Comparison of ENCODE assay signal across 8 mouse cellular contexts in the genomic region with DNA sequence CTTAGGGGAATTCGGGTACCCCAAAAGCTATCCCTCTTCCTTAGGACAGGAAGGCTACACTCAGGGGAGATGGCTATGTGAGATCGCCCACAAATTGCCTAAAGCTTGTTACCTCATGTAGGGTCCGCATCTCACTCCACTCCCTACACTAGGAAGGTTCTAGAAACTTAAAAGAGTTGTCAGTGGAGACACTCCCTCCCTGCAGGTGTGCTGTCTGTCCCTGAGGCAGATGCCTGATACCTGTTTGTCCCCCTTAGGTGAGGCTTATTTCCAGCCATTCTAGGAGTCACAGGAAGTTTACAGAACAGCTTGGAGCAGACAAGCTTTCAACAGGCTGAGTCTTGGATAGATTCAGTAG. TPM values are rescaled to one million over a fixed set of nuclear protein-coding genes. Genes with fewer than 3 reads are reported as not detected.
DNase-seq lines count a peak whose midpoint lies in the region; ATAC-seq and TF ChIP-seq lines count a peak whose summit lies in the region.

No protein-coding gene starts in this region.

- H3K79me2 ChIP-seq in C2C12 (ENCODE audit: control insufficient read depth, insufficient read depth), result peaks cover 63% of the 10 kb centered on the region

- WGBS in forebrain, postnatal 0 days, result 2% methylated on average over 3 of the region's 3 CpGs
- 28% methylated on average over 3 of the region's 3 CpGs for WGBS in liver, embryonic 14.5 days (ENCODE audit: insufficient replicate concordance)

- 0 out of 2 replicates have a peak overlapping the region, but pooled peaks have one; percentile 15 for H3K9ac ChIP-seq in forebrain, postnatal 0 days
- no peak overlapping the region for H3K9ac ChIP-seq in liver, embryonic 14.5 days (replicated peaks)

- TF ChIP-seq EP300 in liver, embryonic 14.5 days (IDR thresholded peaks at IDR 0.05; ENCODE audit: low read depth), result no peak

- peak overlapping the region; percentile 75 for H3K4me3 ChIP-seq in C2C12 (ENCODE audit: insufficient read depth, poor library complexity, severe bottlenecking)
- H3K4me3 ChIP-seq in forebrain, postnatal 0 days (ENCODE audit: low read depth, low read length), result peak overlapping the region; percentile 30
- H3K4me3 ChIP-seq in liver, embryonic 14.5 days (ENCODE audit: insufficient read depth in 1 of 2, low read depth in 2 of 2, low read length in 2 of 2), result peak overlapping the region; percentile 37 to 58

- no peaks in the 10 kb centered on the region for H3K9me3 ChIP-seq in forebrain, postnatal 0 days (ENCODE audit: low read length)
- H3K9me3 ChIP-seq in liver, embryonic 14.5 days (ENCODE audit: control insufficient read depth, low read length), result no peaks in the 10 kb centered on the region

- no peak for ATAC-seq in forebrain, postnatal 0 days
- ATAC-seq in liver, embryonic 14.5 days (ENCODE audit: insufficient read depth), result no peak
- no peak for ATAC-seq in granulocyte monocyte progenitor cell, adult 5-6 weeks (replicated peaks; ENCODE audit: poor library complexity, severe bottlenecking)

- no peak for TF ChIP-seq CTCF in C2C12 (IDR thresholded peaks at IDR 0.05; ENCODE audit: control insufficient read depth, insufficient read depth, insufficient read length)
- TF ChIP-seq CTCF in forebrain, postnatal 0 days (IDR thresholded peaks at IDR 0.05; ENCODE audit: low read depth), result no peak
- TF ChIP-seq CTCF in liver, embryonic 14.5 days (IDR thresholded peaks at IDR 0.05; ENCODE audit: low read depth), result no peak

- H3ac ChIP-seq in C2C12 (ENCODE audit: control insufficient read depth, insufficient read length, low read depth), result peak overlapping the region; percentile 89

- H3K79me3 ChIP-seq in C2C12 (ENCODE audit: low read depth), result peaks cover 54% of the 10 kb centered on the region

- H3K4me1 ChIP-seq in forebrain, postnatal 0 days (ENCODE audit: insufficient read depth), result peaks cover 9% of the 10 kb centered on the region
- peaks cover 0 to 19% of the 10 kb centered on the region in 2 experiments; a peak in 2 of 4 replicates for H3K4me1 ChIP-seq in liver, embryonic 14.5 days (replicated peaks; ENCODE audit: control insufficient read depth in 2 of 2, insufficient read depth in 2 of 2, low read length in 1 of 2)

- H3K27ac ChIP-seq in forebrain, postnatal 0 days (ENCODE audit: low read depth, low read length), result no peak overlapping the region
- H3K27ac ChIP-seq in liver, embryonic 14.5 days, result no peak overlapping the region

- DNase-seq in heart, adult 11 months, result peak; percentile 91
- DNase-seq in heart, adult 9 months (ENCODE audit: low spot score in 2 of 2), result no peak
- no peak for DNase-seq in forebrain, postnatal 0 days
- no peak for DNase-seq in liver, embryonic 14.5 days (ENCODE audit: low read depth in 3 of 3, low spot score in 3 of 3)
- no peak for DNase-seq in ovary, postnatal 10 days (ENCODE audit: low spot score)
- no peak for DNase-seq in frontal cortex, postnatal 25 days (ENCODE audit: low spot score in 2 of 2)

- peak overlapping the region; percentile 53 for H3K4me2 ChIP-seq in forebrain, postnatal 0 days (ENCODE audit: low read depth)
- H3K4me2 ChIP-seq in liver, embryonic 14.5 days (ENCODE audit: low read depth), result peak overlapping the region; percentile 46; the same call in 1 of the 2 replicates

- peaks cover 26% of the 10 kb centered on the region for H3K36me3 ChIP-seq in C2C12 (ENCODE audit: control insufficient read depth, insufficient read depth)
- no peaks in the 10 kb centered on the region for H3K36me3 ChIP-seq in forebrain, postnatal 0 days (ENCODE audit: insufficient read depth)
- no peaks in the 10 kb centered on the region for H3K36me3 ChIP-seq in liver, embryonic 14.5 days (replicated peaks; ENCODE audit: control insufficient read depth, insufficient read depth, low read depth)

- H3K27me3 ChIP-seq in C2C12 (ENCODE audit: control insufficient read depth, insufficient read depth, insufficient read length), result no peaks in the 10 kb centered on the region
- no peaks in the 10 kb centered on the region for H3K27me3 ChIP-seq in forebrain, postnatal 0 days (ENCODE audit: insufficient read depth, low read length)
- H3K27me3 ChIP-seq in liver, embryonic 14.5 days (ENCODE audit: control insufficient read depth, insufficient read depth, low read length), result no peaks in the 10 kb centered on the region

TF ChIP-seq in C2C12, 6 proteins besides CTCF, POLR2A, EP300 and RAD21:
- TF ChIP-seq FOSL1 (IDR thresholded peaks at IDR 0.05; ENCODE audit: insufficient read depth, low read length, poor library complexity, severe bottlenecking) (no peak), USF1 (IDR thresholded peaks at IDR 0.05; ENCODE audit: low read depth) (no peak), MYOD1 (IDR thresholded peaks at IDR 0.05; ENCODE audit: control insufficient read depth, insufficient read length, low read depth) (no peak), MAX (IDR thresholded peaks at IDR 0.05) (no peak)

RNA-seq across cellular contexts. Expression of a gene that starts 4.3 kb away (rescaled TPM):
- polyA plus RNA-seq in C2C12 (2012; fragmentation: generic; extraction: Trizol), result 632 TPM
- 180 and 264 TPM in 2 replicates for total RNA-seq in forebrain, postnatal 0 days (2014; rRNA removed)
- 437 and 510 TPM in 2 replicates for polyA plus RNA-seq in forebrain, postnatal 0 days (2015; fragmentation: Nextera tagmentation; extraction: Ambion mirVana)
- 47.5 and 64.9 TPM in 2 replicates for polyA plus RNA-seq in liver, embryonic 14.5 days (2012; rRNA removed)
- 88.2 and 91.2 TPM in 2 replicates for polyA plus RNA-seq in liver, embryonic 14.5 days (2014; fragmentation: Nextera tagmentation; extraction: Ambion mirVana)
- total RNA-seq in granulocyte monocyte progenitor cell, adult 5-6 weeks (2014; fragmentation: Nextera tagmentation), result not detected in 2 replicates
- total RNA-seq in granulocyte monocyte progenitor cell, adult 5-6 weeks (2017), result 0.31 TPM in 1 of 2 replicates, not detected in the other

RNA-seq across cellular contexts. Expression of a gene that starts 42.4 kb away (rescaled TPM):
- polyA plus RNA-seq in C2C12 (2012; fragmentation: generic; extraction: Trizol), result 365 TPM
- 141 and 193 TPM in 2 replicates for total RNA-seq in forebrain, postnatal 0 days (2014; rRNA removed)
- 268 and 340 TPM in 2 replicates for polyA plus RNA-seq in forebrain, postnatal 0 days (2015; fragmentation: Nextera tagmentation; extraction: Ambion mirVana)
- 97.4 and 120 TPM in 2 replicates for polyA plus RNA-seq in liver, embryonic 14.5 days (2012; rRNA removed)
- polyA plus RNA-seq in liver, embryonic 14.5 days (2014; fragmentation: Nextera tagmentation; extraction: Ambion mirVana), result 198 and 209 TPM in 2 replicates
- 164 and 224 TPM in 2 replicates for total RNA-seq in granulocyte monocyte progenitor cell, adult 5-6 weeks (2014; fragmentation: Nextera tagmentation)
- 52.8 and 89.1 TPM in 2 replicates for total RNA-seq in granulocyte monocyte progenitor cell, adult 5-6 weeks (2017)

RNA-seq across cellular contexts. Expression of a gene that starts 50.8 kb away (rescaled TPM):
- 82.5 TPM for polyA plus RNA-seq in C2C12 (2012; fragmentation: generic; extraction: Trizol)
- 62.8 and 81.0 TPM in 2 replicates for total RNA-seq in forebrain, postnatal 0 days (2014; rRNA removed)
- polyA plus RNA-seq in forebrain, postnatal 0 days (2015; fragmentation: Nextera tagmentation; extraction: Ambion mirVana), result 76.9 and 85.0 TPM in 2 replicates
- 23.3 and 27.7 TPM in 2 replicates for polyA plus RNA-seq in liver, embryonic 14.5 days (2012; rRNA removed)
- polyA plus RNA-seq in liver, embryonic 14.5 days (2014; fragmentation: Nextera tagmentation; extraction: Ambion mirVana), result 58.4 and 66.4 TPM in 2 replicates
- 87.8 and 97.3 TPM in 2 replicates for total RNA-seq in granulocyte monocyte progenitor cell, adult 5-6 weeks (2014; fragmentation: Nextera tagmentation)
- 130 and 133 TPM in 2 replicates for total RNA-seq in granulocyte monocyte progenitor cell, adult 5-6 weeks (2017)
